Mouse (Mus musculus): Measurements from ENCODE around the gene Arcn1.

Arcn1 gene

DNA sequence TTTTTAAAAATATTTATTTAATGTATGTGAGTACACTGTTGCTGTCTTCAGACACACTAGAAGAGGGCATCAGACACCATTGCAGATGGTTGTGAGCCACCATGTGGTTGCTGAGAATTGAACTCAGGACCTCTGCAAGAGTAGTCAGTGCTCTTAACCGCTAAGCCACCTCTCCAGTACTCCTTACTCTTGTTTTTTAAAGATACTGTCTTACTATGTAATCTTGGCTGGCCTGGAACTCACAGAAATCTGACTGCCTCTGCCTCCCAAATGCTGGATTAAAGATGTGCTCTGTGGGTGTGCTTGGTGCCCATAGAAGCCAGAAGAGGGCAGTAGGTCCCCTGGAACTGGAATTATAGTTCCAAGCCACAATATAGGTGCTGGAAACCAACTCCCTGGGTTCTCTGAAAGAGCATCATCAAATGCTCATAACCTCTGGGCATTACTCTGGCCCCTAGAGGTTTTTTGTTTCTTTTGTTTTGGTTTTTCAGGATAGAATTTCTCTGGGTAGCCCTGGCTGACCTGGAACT, 26.9 kb downstream of the Arcn1 start:
- no peak for DNase-seq

DNA sequence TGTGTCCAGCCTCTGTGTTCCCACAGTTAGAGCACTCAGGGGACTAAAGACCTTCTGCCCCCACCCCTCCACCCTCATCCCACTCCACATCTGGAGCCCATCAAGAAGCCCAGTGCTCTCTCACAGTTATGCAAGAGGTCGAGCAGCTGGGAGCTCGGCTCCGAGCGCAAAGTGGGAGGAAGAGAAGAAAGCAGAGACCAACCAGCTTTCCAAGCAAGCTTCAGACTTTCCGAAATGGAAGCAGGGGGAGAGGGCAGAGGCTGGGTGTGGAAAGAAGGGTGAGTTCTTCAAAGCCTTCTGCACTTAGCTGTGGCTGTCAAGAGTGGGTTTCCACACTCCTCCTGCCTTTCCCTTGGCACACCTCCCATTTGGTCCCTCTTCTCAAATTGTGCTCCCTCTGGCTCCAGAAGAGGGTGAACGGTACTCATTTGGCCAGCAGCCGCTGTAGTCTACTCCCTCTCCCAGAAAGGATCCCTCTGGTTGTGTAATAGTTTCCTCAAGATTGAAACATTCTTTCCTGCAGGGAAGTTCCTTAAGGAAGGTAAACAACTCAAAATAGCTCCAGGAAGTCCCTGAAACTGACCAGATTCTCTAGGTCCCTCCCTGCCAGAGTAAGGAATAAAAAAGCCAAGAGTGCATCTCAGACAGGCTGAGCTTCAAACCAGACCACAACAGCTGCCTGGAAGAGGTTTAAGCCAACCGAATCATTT, 30.2 kb downstream of the Arcn1 start:
- peak; percentile 13 for DNase-seq

DNA sequence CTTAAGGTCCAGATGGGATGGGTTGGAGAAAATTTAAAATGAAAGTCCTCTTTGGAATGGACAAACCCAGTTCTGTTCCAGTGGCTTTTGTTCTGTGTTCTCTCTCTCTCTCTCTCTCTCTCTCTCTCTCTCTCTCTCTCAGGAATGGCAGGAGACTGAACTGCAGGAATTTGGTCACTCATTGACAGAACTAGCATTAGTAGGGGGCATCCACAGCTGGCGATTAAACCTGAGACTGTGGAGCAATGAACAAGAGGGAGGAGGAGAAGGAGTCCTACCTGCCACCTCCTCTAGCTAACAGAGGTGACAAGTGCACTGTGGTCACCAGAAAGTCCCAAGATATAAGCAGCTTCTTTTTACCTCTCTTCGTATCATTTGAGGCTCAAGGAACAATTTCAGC, 31.3 kb downstream of the Arcn1 start:
- no peak for DNase-seq

DNA sequence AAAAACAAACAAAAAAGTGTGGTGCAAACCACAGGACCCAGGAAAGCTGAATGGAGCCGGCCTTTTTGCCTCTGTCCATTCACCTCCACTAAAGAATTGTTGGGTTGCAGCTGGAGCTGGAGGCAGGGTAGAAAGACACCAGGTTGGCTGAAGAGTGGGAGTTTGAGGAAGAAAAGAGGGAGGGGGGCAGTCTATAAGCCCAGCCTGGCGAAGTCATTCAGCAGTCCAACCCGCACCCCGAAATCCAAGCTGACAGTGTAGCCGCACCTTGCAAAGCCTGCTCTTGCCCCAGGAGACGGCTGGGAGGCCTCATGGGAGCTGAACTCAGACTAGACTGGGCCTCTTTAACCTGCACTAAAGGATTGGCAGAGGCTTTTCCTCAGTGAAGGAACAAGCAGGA, 31.8 kb downstream of the Arcn1 start:
- DNase-seq = peak; percentile 11

DNA sequence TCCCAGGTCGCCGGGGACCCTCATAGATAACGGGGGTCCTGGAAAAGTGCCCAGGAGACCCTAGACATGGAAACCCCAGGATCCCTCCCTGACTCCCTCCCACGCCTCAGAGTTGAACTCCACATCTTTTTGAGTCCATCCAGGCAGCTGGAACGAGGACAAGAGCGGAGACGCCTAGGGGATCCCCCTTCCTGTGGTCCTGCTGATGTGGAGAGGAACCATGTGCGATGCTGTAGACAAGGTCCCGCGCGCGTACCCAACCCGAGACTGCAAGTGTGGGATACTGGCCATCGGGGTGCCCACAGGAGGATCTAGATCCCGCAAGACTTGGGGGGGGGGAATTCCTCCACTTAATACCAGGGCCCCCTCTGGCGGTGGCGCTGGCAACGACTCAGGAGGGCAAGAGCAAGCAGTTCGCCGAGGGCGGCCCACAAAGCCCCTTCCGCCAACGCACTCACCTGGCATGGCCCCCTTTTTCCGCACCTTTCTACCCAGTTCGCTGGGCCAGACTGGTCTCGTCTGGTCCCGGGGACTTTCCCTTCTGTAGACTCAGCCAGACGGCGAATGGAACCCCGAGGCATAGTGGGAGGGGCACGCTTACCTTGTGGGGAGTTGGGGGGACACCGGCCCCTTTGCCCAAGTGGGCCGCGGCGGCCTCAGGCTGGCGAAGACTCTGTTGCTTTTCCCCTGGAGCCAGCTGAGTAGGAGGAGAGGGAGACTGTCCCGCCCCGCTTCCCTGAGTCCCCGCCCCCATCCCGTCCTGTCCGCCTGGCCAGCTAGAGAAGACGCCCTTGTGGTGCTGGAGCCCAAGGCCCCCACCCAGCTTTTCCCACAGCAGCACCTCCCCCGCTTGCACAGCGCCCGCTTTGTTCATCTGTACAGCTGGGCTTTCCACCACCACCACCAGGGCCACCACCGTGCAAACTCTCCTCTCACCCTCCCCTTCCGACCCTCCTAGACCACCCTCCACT, 32.8 kb downstream of the Arcn1 start, which contains the start of gene Phldb1:
TSS of gene Phldb1 (minus strand) at position 675 of the 971 bp plus-strand sequence.
- DNase-seq = peak; percentile 60

DNA sequence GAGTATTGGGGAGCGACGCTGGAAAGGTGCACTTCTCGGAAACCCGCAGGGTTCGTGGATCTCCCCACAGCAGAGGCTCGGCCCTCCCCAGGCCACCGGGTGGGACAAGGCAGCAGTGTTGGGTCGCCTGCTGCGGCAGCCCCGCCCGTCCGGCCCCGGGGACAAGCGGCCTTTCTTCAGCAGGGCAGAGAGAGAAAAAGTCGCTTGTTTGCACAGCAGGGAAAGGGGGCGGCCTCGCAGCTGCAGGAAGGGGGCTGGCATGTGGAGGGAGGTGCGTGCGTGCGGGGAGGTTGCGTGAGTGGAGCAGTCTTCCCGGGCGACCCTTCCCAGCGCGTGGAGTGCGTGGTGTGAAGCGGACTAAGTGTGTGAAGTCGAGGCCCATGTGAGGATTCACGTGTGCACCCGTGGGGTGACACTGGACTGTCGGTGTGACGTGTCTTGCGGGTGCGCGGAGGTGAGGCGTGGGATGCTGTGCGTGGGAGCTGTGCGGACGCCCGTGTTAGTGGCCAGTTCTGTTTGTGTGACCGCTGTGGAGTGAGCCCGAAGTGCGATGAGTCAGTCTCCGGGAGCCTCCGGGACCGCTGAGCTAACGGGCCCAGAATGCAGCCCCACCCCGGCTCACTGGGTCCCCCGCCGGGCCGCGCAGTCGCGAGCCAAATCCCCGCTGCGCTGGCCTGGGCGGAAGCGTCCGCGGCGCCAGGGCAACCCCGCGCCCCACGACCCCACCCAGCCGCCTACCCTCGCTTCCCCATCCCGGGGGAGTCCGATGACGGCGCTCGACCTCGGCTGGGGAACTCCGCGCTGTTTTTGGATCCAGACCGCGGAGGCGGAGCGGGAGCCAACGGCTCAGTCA, 33.7 kb downstream of the Arcn1 start:
- DNase-seq = peak; percentile 52

DNA sequence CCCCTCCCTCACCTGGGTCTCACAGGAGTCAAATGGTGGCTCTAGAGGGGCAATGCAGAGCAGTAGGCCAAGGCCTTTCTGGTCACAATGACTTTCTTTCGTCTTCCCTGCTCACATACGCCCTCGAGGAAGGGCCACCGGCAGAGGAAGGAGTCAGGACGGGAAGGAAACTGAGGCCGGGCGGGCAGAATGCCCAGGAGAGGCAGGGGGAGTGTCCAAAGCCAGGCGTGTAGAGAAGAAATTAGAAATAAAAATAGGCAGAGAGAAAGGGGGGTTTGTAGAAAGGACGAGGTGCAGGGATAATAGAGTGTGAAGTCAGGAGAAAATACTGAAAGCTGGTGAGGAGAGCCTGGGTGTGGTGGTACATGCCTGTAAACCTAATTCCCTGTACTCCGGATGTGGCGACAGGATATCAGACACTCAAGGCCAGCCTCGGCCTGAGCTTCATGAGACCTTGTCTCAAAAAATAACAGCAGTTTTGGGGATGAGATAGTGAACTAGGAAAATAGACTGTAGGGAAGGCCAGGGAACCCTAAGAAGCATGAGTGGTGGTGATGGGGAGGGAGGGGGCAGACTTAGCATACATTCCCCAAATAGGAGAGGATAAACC, 34.6 kb downstream of the Arcn1 start:
- peak; percentile 20 for DNase-seq

DNA sequence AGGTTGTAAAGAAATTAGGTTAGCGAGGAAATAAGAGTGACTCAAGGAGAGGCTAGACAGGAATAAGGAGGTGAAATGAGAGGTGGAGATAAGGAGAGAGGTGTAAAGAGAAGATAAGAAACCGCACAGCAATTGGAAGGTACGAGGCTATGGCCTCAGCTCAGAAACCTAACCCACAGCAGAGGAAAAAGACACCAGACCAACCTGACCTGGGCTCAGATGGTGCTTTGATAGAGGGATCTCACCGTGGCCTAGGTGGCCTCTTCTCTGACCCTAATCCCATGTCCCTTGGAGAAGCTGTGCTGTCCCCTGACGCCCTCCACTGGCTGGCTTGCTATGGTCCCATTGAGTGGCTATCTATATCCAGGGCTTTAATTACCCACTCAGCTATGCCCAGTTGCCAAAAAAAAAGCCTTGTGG, 35.5 kb downstream of the Arcn1 start:
- DNase-seq = no peak

DNA sequence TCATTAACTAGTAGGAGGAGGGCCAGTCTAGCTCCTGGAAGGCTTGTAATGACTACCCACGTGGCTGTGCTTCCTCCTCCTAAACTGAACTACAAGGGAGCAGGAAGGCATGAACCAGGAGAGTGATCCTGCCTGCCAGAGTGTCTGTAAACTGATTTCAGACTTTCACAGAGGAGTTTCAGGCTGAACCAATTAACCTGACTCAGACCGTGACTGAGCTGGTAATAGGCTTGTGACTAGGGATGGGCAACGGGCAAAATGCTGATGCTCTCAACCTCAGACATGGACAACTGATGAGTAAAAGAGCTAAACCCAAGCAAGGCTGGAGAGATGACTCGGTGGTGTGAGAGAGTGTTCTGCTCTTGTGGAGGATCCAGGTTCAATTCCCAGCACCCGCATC, 40.2 kb downstream of the Arcn1 start:
- DNase-seq = no peak

DNA sequence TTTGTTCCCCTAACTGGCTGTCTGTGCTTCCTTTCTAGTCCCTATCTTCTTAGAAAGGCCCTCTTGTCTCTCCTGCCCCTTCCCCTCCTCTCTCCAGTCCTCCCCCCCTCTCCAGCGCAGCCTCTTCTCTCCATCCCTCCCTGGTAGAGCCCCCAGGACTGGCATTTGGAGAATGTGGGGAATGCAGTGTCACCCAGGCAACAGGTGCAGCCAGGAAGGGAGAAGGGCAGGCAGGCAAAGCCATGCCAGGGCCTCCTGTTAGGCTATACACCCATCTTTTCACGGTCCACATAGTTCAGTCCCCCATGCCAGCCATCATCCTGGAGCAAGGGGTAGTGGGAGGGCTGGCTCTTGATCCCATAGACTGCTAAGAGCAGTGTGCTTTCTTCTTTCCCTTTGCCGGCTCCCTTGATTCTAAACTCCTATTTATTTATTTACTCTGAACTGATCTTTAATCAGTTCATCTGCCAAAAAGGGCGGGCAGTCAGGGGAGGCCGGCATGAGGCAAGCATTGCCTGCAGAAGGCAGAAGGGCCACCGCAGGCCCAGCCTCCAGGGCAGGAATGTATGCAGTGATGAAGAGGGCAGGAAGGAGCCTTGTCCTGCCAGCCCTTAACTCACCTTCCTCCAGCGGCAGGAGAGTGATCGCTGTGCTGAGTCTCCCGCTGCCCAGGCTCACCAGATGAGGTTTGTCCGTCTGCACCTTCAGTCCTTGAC, 41.1 kb downstream of the Arcn1 start:
- peak; percentile 18 for DNase-seq

DNA sequence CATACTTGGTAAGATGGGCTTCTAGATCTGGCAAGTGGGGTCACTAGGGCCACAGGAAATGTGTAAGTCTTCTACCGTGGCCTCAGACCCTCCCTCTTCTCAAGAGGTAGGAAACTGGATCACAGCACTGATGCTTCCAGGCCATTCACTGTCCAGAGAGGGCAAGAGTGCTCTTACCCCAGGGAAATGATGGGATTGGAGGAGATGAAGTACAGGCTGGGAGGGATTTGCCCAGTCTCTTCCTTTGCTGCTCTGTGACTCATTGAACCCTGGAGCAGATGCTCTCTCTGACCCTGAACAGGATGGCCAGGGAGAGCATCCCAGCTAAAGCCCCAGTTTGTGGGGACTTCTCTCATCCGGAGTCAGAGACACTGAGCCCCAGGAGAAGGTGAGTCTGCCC, 43.0 kb downstream of the Arcn1 start:
- DNase-seq = no peak

DNA sequence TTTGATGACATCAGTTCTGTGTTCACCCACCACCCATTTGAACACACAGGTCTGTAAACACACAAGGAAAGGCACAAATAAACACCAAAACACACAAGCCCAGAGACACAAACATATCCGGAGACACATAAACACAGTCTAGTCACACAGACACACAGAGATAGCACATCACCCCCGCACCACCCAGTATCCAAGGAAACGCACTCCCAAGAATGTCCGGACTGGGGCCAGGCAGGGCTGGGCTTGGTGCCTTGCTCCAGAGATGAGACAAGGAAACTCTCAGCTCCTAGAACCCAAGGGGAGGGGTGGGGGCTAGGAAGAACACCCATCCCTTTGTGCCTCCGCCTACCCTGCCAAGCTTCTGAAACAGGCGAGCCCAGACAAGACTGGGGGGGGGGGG, 43.4 kb downstream of the Arcn1 start:
- peak; percentile 60 for DNase-seq

DNA sequence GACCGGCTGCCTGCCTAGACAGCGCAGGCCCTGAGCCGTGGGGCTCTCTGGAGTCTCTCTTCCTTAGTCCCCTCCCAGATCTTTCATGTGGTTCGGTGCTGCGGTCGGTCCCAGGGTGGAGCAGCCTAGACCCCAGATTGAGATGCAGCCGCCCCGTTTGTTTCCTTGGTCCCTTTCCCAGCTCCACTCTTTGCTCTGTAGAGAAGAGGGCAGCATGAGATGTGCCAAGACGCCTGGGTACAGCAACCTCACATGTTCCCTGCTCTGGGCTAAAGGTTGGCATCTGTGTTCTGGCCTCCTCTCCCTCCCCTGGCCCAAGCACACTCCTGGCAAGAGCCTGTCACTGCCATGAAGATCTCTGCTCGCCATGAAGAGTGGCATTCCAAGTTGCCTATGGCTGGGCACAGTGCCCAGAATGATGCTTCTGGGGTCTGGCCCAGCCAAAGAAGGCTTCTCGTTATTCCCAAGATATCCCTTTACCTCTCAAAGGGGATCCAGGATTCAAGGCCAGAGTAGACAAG, 44.1 kb downstream of the Arcn1 start:
- DNase-seq = peak; percentile 52

DNA sequence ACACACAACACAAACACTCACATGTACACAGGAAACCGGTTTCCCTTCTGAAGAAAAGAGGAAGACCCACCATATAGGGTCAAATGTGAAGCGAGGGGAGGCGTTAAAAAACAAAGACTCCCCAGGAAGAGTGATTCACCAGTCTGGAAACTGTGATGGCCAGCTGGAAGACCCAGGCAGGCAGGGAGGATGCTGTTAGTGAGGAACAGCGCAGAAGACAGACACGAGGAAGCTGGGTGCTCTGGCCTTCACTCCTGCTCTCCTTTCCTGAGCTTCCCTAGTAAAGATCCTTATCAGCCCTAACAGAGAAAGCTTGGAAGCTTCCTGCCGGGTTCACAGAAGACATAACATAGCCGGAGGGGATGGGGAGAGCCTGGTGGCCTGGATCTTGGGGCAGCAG, 44.6 kb downstream of the Arcn1 start:
- DNase-seq = no peak

DNA sequence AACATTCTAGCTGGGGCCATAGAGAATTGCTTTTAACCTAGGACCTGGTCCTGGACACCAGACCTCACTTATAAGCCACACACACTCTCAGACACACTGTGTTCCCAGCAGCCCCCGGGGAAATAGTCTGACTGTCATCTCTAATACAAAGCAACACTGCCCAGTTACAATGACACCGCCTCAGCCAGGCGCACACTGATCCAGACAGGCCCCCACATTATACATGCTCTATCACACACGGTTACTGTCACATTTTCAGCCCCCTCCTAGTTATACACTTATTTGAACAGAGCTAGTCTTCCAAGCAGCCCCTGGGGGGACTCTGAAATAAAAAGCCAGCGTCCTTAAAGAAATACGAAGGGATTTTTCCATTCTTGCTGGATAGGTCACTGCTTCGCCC, 45.1 kb downstream of the Arcn1 start:
- DNase-seq = peak; percentile 41

DNA sequence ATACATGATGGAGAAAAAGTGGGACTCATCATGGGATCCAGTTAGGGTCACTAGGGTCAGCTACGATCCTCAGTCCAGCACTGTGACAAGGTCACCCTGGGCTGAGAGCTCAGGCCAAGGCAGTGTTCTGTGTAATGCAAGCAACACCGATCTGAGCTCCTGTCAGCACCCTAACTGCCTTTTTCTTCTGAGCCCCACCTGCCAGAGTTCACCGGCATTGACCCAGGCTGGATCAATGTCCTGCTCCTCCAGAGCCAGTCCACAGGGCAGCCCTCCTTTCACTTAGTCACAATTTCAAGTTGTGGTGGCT, 45.8 kb downstream of the Arcn1 start:
- DNase-seq = no peak

DNA sequence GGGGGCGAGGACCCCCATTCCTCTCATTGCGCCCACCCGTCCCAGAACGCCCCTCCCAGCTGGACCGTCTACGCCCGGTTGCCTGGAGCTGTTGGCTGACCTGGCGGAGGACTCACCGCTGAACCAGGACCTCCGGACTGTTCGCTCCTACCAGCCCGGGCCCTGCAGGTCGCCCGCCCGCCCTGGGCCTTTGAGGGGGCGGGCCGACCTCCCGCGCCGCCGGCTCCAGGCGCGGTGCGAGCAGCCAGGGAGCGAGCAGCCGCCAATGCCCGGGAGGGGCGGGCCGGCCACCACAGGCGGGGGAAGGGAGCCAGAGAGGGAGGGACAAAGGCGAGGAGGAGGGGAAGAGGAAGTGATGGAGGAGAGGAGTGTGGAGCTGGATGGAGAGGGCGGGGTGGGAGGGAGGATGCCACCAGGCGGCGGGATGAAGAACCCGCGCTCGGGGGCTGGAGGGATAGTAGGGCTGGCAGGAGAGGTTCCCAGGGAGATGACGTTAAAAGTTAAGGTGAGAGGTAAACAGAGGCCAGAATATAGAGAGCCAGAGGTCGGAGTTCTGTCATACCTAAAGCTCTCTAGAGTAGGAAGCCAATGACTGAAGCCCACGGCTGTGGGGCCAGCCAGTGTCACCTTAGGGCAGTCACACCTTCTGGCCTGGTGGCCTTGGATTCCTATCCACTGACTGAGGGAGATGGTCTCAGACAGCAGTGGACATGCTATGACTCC, 46.3 kb downstream of the Arcn1 start:
- peak; percentile 96 for DNase-seq

DNA sequence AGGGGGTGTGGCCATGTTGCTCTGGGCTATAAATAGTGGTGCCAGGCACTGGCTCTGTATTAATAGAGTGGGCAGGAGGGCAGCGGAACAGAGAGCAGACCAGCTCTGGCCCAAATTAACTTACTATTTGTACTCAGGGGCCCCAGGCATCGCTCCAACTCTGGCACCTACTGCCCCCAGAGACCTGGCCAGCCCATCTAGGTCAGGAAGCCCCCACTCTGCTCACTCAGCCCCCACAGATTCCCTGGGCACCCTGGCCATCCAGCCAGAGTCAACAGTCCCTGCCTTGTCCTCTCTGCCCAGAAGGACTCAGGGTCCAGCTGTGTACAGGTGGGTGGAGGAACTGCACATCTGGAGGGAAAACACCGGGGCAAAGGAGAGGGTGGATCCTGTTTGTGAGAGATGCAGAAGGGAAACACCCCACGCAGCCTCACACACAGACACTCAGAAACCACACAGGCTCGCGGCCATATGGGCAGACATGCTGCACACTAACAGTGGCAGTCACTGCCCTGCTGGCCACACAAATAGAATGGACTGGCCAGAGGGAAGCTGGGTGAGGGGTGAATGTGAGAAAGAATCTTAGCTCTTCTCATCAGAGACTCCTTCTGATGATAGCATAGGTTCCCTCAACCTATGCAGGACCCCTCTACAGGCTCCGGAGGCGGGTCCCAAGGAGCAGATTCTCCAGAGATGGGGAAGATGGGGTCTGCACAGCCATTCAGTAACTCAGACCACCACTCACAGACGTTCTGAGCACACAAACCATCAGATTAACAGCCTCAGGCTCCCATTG, 47.1 kb downstream of the Arcn1 start:
- DNase-seq = peak; percentile 83

DNA sequence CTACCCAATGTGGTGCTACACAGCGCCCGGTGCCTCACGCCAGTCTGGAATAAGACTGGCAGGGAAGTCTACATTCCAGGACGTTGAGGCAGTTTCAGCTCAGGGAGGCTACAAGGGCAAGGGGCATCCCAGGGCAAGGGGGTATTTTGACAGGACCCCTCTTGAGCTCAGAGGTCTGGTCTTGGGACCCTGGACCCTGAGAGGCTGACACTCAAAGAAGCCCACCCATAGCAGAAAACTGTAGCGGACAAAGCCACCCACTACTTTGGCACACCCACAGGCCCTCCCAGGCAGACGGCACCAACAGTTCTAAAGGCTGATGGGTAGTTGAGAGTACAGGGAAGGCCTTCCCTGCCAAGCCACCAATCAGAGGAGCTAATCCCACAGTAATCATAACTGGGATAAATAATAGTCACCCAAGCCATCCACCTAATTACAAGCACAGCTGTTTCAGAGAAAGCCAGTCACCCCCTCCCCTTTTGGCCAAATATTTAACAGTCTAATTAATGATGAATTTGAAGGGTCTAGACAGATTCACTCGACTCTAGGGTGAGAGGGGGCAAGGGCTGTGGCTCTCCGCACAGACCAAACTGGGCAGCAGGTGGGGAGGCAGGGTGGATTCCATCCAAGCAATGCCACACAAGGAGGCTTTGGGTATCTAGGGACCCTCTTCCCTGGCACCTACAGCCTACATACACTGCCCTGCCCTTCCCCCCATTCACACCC, 47.9 kb downstream of the Arcn1 start:
- DNase-seq = no peak

All from cerebellum, adult 9-11 months (tissue).